Mouse (Mus musculus) lung, adult 2 months (tissue): ENCODE measurements around the gene Htatip2.

Experiments
- CTCF ChIP-seq: fragments of 200-500 bp; IDR thresholded peaks from 2 replicates; pipeline ENCODE4 v1.5.1; 2011; ENCODE audit warnings: mild to moderate bottlenecking, low read length, control low read depth; ENCODE audit not compliant: insufficient read depth
- POLR2A ChIP-seq: fragments of 200-500 bp; IDR thresholded peaks from 2 replicates; pipeline ENCODE4 v1.6.1; 2011; ENCODE audit warnings: low read depth, mild to moderate bottlenecking, control low read depth, low read length, borderline replicate concordance; ENCODE audit errors: extremely low read depth

GRCm38 (mm10) chr7:49741923-49742322, 17.0 kb upstream of the Htatip2 start:
- TF ChIP-seq POLR2A = no peak
- TF ChIP-seq CTCF = no peak
